Mouse (Mus musculus) spleen, adult 2 months (tissue): ENCODE measurements at regions not wholly inside any gene's neighbourhood (a gene's known extent, or its start where the extent isn't known, plus 50 kb on each side); places are given as distances from the start of the nearest gene placed in this dataset.

Experiments used
- CTCF ChIP-seq: fragments of 200-500 bp; IDR thresholded peaks from 2 replicates; pipeline ENCODE4 v1.5.1; 2011; ENCODE audit warnings: mild to moderate bottlenecking, inconsistent platforms; ENCODE audit not compliant: insufficient read depth, insufficient read length, insufficient replicate concordance; ENCODE audit errors: extremely low read depth
- POLR2A ChIP-seq: fragments of 200-500 bp; IDR thresholded peaks from 2 replicates; pipeline ENCODE4 v1.6.1; 2011; ENCODE audit warnings: low read depth, low read length, inconsistent platforms

DNA sequence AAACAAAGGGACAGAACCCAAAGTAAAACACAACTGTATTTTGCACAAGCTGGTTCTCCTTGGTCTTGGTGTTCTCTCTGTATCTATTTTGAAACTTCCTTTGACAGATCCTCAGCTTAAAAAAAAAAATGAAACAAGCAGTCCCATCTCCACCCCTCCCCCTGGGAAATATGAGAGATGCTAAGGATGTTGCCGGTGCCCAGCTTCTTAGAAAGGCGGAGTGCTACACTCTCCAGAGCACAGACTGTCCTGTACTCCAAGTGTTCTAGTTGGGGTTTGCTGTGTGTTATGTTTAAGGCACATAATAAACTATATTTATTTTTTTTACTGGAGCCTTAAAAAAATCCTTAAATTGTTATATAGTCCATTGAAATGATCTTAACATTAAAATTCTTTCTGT is 78.1 kb downstream of the Bod1 start:
- TF ChIP-seq CTCF: no peak
- no peak for TF ChIP-seq POLR2A
